Mouse (Mus musculus) heart, embryonic 11.5 days (tissue): ENCODE results near the gene Csrp2. TPM values are rescaled to one million over a fixed set of nuclear protein-coding genes. Genes with fewer than 3 reads are reported as not detected.

Experiments used
- ATAC-seq: fragments of 200-750 bp; cut with Nextera tagmentation; replicated peaks from 2 replicates; pipeline ENCODE4 v1.8.0; 2017; ENCODE audit warnings: moderate library complexity; ENCODE audit not compliant: insufficient number of reproducible peaks, low FRiP score, low TSS enrichment
- H3K27ac ChIP-seq: fragments of 300-500 bp; sonication (generic); 2 replicates; pipeline ENCODE4 v1.5.1; 2014; ENCODE audit warnings: mild to moderate bottlenecking, low read depth, low read length
- H3K27me3 ChIP-seq: fragments of 300-500 bp; sonication (generic); 2 replicates; pipeline ENCODE4 v1.6.1; 2014; ENCODE audit warnings: mild to moderate bottlenecking, low read length, mixed read lengths; ENCODE audit not compliant: control insufficient read depth, insufficient read depth
- H3K36me3 ChIP-seq: fragments of 300-500 bp; sonication (generic); 2 replicates; pipeline ENCODE4 v1.6.1; 2014; ENCODE audit warnings: mild to moderate bottlenecking, low read length, moderate library complexity, mixed read lengths; ENCODE audit not compliant: control insufficient read depth, insufficient read depth
- H3K4me1 ChIP-seq: fragments of 300-500 bp; sonication (generic); 2 replicates; pipeline ENCODE4 v1.6.1; 2014; ENCODE audit warnings: low read length; ENCODE audit not compliant: control insufficient read depth, insufficient read depth
- H3K4me2 ChIP-seq: fragments of 300-500 bp; sonication (generic); 2 replicates; pipeline ENCODE4 v1.6.1; 2014; ENCODE audit warnings: mild to moderate bottlenecking, moderate library complexity
- H3K4me3 ChIP-seq: fragments of 300-500 bp; sonication (generic); 2 replicates; pipeline ENCODE4 v1.5.1; 2014; ENCODE audit warnings: low read depth, low read length
- H3K9ac ChIP-seq: fragments of 300-500 bp; sonication (generic); 2 replicates; pipeline ENCODE4 v1.6.1; 2014; ENCODE audit warnings: mild to moderate bottlenecking, low read depth, low read length, moderate library complexity
- H3K9me3 ChIP-seq: fragments of 300-500 bp; sonication (generic); replicated peaks from 2 replicates; pipeline ENCODE4 v1.6.1; 2016; ENCODE audit warnings: low read length; ENCODE audit not compliant: control insufficient read depth
- WGBS: fragments of 180-500 bp; shearing (Covaris S2); extraction: QIAGEN DNeasy Blood & Tissue Kit; methylation state at CpG from one replicate; pipeline ENCODE4 v1.1.7; 2014; ENCODE audit not compliant: insufficient replicate concordance; 5-methylcytosine and 5-hydroxymethylcytosine counted together
- polyA plus RNA-seq: library from polyadenylated mRNA; unstranded; fragments of >200 nt; fragmentation: Nextera tagmentation; extraction: Ambion mirVana; gene quantifications from 2 replicates; pipeline ENCODE4 v1.2.1, GENCODE M21; 2014

Csrp2 gene
- 430 and 458 TPM in 2 replicates for polyA plus RNA-seq

- peak within 1 kb of the TSS; percentile 79 for H3K4me3 ChIP-seq
- H3K27me3 ChIP-seq: no peaks in the 10 kb centered on the region
- no peaks in the 10 kb centered on the region for H3K36me3 ChIP-seq
- H3K4me2 ChIP-seq: peak within 1 kb of the TSS; percentile 84
- H3K27ac ChIP-seq: peak within 1 kb of the TSS; percentile 98
- under 1% methylated on average over 52 of the region's 67 CpGs for WGBS
- H3K9ac ChIP-seq: peak within 1 kb of the TSS; percentile 96
- ATAC-seq: peak; percentile 94
- no peaks in the 10 kb centered on the region for H3K9me3 ChIP-seq
- peaks cover 19% of the 10 kb centered on the region for H3K4me1 ChIP-seq
Observed at GRCm38 (mm10) chr10:110919531-110920343, at the start of gene Csrp2. Csrp2 (plus strand) TSS chr10:110919789.

GRCm38 (mm10) chr10:110874853-110875252 lies 44.7 kb upstream of the Csrp2 start:
- Histone ChIP-seq H3K9me3 (no peaks in the 10 kb centered on the region), H3K9ac (no peak overlapping the region), H3K36me3 (no peaks in the 10 kb centered on the region), H3K27me3 (no peaks in the 10 kb centered on the region), H3K4me2 (no peak overlapping the region), H3K27ac (peak overlapping the region; percentile 62; the same call in 1 of the 2 replicates), H3K4me1 (peaks cover 23% of the 10 kb centered on the region), H3K4me3 (no peak overlapping the region)
- peak; percentile 46; the same call in 1 of the 2 replicates for ATAC-seq
- WGBS: 34% methylated on average over 8 of the region's 8 CpGs

- no peak overlapping the region for H3K4me3 ChIP-seq
- ATAC-seq: no peak
Observed at GRCm38 (mm10) chr10:110876956-110877355, 42.6 kb upstream of the Csrp2 start.

GRCm38 (mm10) chr10:110877851-110878250 lies 41.7 kb upstream of the Csrp2 start:
- 49% methylated on average over 8 of the region's 8 CpGs for WGBS
- no peak overlapping the region for H3K9ac ChIP-seq
- ATAC-seq: no peak

More at GRCm38 (mm10) chr10:110876956-110877355, 42.6 kb upstream of the Csrp2 start:
- Histone ChIP-seq H3K4me1 (peaks cover 23% of the 10 kb centered on the region), H3K36me3 (no peaks in the 10 kb centered on the region), H3K27me3 (no peaks in the 10 kb centered on the region), H3K4me2 (no peak overlapping the region), H3K9me3 (no peaks in the 10 kb centered on the region), H3K27ac (no peak overlapping the region), H3K9ac (no peak overlapping the region)
- 86% methylated on average over 3 of the region's 3 CpGs for WGBS

GRCm38 (mm10) chr10:110878641-110879040 lies 40.9 kb upstream of the Csrp2 start:
- peak overlapping the region; percentile 62 for H3K27ac ChIP-seq
- no peak overlapping the region for H3K4me3 ChIP-seq
- 32% methylated on average over 5 of the region's 5 CpGs for WGBS
- no peak for ATAC-seq
- H3K27me3 ChIP-seq: no peaks in the 10 kb centered on the region
- H3K36me3 ChIP-seq: no peaks in the 10 kb centered on the region
- peak overlapping the region; percentile 6 for H3K4me2 ChIP-seq
- 0 out of 2 replicates have a peak overlapping the region, but pooled peaks have one; percentile 46 for H3K9ac ChIP-seq
- no peaks in the 10 kb centered on the region for H3K9me3 ChIP-seq
- peaks cover 23% of the 10 kb centered on the region for H3K4me1 ChIP-seq

More at GRCm38 (mm10) chr10:110877851-110878250, 41.7 kb upstream of the Csrp2 start:
- no peaks in the 10 kb centered on the region for H3K36me3 ChIP-seq
- no peak overlapping the region; the same call in 1 of the 2 replicates for H3K4me2 ChIP-seq
- no peaks in the 10 kb centered on the region for H3K9me3 ChIP-seq
- peaks cover 23% of the 10 kb centered on the region for H3K4me1 ChIP-seq
- H3K27ac ChIP-seq: 0 out of 2 replicates have a peak overlapping the region, but pooled peaks have one; percentile 5
- no peak overlapping the region for H3K4me3 ChIP-seq
- H3K27me3 ChIP-seq: no peaks in the 10 kb centered on the region

GRCm38 (mm10) chr10:110879426-110880066 lies 40.0 kb upstream of the Csrp2 start:
- H3K4me1 ChIP-seq: peaks cover 23% of the 10 kb centered on the region
- H3K4me3 ChIP-seq: no peak overlapping the region
- peak; percentile 66; the same call in 1 of the 2 replicates for ATAC-seq
- WGBS: 13% methylated on average over 7 of the region's 7 CpGs
- peak overlapping the region; percentile 17 for H3K4me2 ChIP-seq
- H3K9ac ChIP-seq: peak overlapping the region; percentile 16; the same call in 1 of the 2 replicates
- H3K9me3 ChIP-seq: no peaks in the 10 kb centered on the region
- peak overlapping the region; percentile 70 for H3K27ac ChIP-seq
- H3K36me3 ChIP-seq: no peaks in the 10 kb centered on the region
- H3K27me3 ChIP-seq: no peaks in the 10 kb centered on the region

- no peaks in the 10 kb centered on the region for H3K36me3 ChIP-seq
- no peak overlapping the region for H3K9ac ChIP-seq
- H3K4me2 ChIP-seq: no peak overlapping the region
- no peaks in the 10 kb centered on the region for H3K27me3 ChIP-seq
- H3K4me1 ChIP-seq: peaks cover 23% of the 10 kb centered on the region
- 37% methylated on average over 7 of the region's 7 CpGs for WGBS
- H3K9me3 ChIP-seq: no peaks in the 10 kb centered on the region
- no peak for ATAC-seq
- no peak overlapping the region for H3K27ac ChIP-seq
- H3K4me3 ChIP-seq: no peak overlapping the region
Observed at GRCm38 (mm10) chr10:110881346-110881745, 38.2 kb upstream of the Csrp2 start.

GRCm38 (mm10) chr10:110882701-110883100 lies 36.9 kb upstream of the Csrp2 start:
- no peak for ATAC-seq
- H3K9me3 ChIP-seq: no peaks in the 10 kb centered on the region
- H3K9ac ChIP-seq: no peak overlapping the region

More at GRCm38 (mm10) chr10:110882701-110883100, 36.9 kb upstream of the Csrp2 start:
- Histone ChIP-seq H3K4me2 (no peak overlapping the region), H3K27ac (no peak overlapping the region), H3K4me1 (peaks cover 22% of the 10 kb centered on the region), H3K27me3 (no peaks in the 10 kb centered on the region), H3K36me3 (no peaks in the 10 kb centered on the region), H3K4me3 (no peak overlapping the region)
